Mouse (Mus musculus) embryonic facial prominence, embryonic 14.5 days (tissue): ENCODE data around the gene 4930524J08Rik. TPM values are rescaled to one million over a fixed set of nuclear protein-coding genes. Genes with fewer than 3 reads are reported as not detected.

Experiments
- ATAC-seq: fragments of 200-750 bp; cut with Nextera tagmentation; 2 replicates; pipeline ENCODE4 v1.8.0; 2017; ENCODE audit warnings: low read depth, moderate number of reproducible peaks, moderate TSS enrichment
- DNase-seq: peaks from one replicate; pipeline ENCODE4 v3.0.0-alpha.2; 2015; ENCODE audit warnings: low spot score
- H3K27ac ChIP-seq: fragments of 300-500 bp; sonication (generic); replicated peaks from 2 replicates; pipeline ENCODE4 v1.5.1; 2014; ENCODE audit warnings: low read depth, mild to moderate bottlenecking, low read length, moderate library complexity
- H3K27me3 ChIP-seq: fragments of 300-500 bp; sonication (generic); replicated peaks from 2 replicates; pipeline ENCODE4 v1.6.1; 2014; ENCODE audit warnings: low read length; ENCODE audit not compliant: control insufficient read depth, insufficient read depth
- H3K36me3 ChIP-seq: fragments of 300-500 bp; sonication (generic); 2 replicates; pipeline ENCODE4 v1.6.1; 2014; ENCODE audit warnings: low read length, mixed read lengths; ENCODE audit not compliant: control insufficient read depth, insufficient read depth
- H3K4me1 ChIP-seq: fragments of 300-500 bp; sonication (generic); 2 replicates; pipeline ENCODE4 v1.6.1; 2014; ENCODE audit warnings: antibody characterized with exemption, low read length; ENCODE audit not compliant: control insufficient read depth, insufficient read depth
- H3K4me2 ChIP-seq: fragments of 300-500 bp; sonication (generic); 2 replicates; pipeline ENCODE4 v1.6.1; 2014; ENCODE audit warnings: low read depth, mild to moderate bottlenecking, low read length, moderate library complexity, mixed read lengths
- H3K4me3 ChIP-seq: fragments of 300-500 bp; sonication (generic); 2 replicates; pipeline ENCODE4 v1.5.1; 2014; ENCODE audit warnings: low read depth, mild to moderate bottlenecking, low read length
- H3K9ac ChIP-seq: fragments of 300-500 bp; sonication (generic); 2 replicates; pipeline ENCODE4 v1.6.1; 2014; ENCODE audit warnings: low read depth, mild to moderate bottlenecking, low read length, moderate library complexity, mixed read lengths
- H3K9me3 ChIP-seq: fragments of 300-500 bp; sonication (generic); 2 replicates; pipeline ENCODE4 v1.6.1; 2016; ENCODE audit warnings: low read length; ENCODE audit not compliant: control insufficient read depth
- WGBS: fragments of 180-500 bp; shearing (Covaris S2); extraction: QIAGEN DNeasy Blood & Tissue Kit; methylation state at CpG from one replicate; pipeline ENCODE4 v1.1.7; 2014; 5-methylcytosine and 5-hydroxymethylcytosine counted together
- polyA plus RNA-seq: library from polyadenylated mRNA; unstranded; fragments of >200 nt; fragmentation: Nextera tagmentation; extraction: Ambion mirVana; gene quantifications from 2 replicates; pipeline ENCODE4 v1.2.1, GENCODE M21; 2014

4930524J08Rik gene
- 1.7 and 2.4 TPM in 2 replicates for polyA plus RNA-seq

GRCm38 (mm10) chr5:99978699-99979442 lies at the start of gene 4930524J08Rik, which contains the start of gene Hnrnpd:
Gene 4930524J08Rik, plus strand, starts transcription at chr5:99979061.
Gene Hnrnpd, minus strand, starts transcription at chr5:99978938.
- Histone ChIP-seq H3K27ac (peak within 1 kb of the TSS; percentile 100), H3K36me3 (peaks cover 8% of the 10 kb centered on the region; the same call in 1 of the 2 replicates), H3K9ac (peak within 1 kb of the TSS; percentile 99), H3K4me3 (peak within 1 kb of the TSS; percentile 99), H3K9me3 (0 out of 2 replicates have a peak, but pooled peaks cover 4% of the 10 kb centered on the region), H3K4me1 (peaks cover 23% of the 10 kb centered on the region), H3K4me2 (peak within 1 kb of the TSS; percentile 93), H3K27me3 (no peaks in the 10 kb centered on the region)
- WGBS: under 1% methylated on average over 65 of the region's 97 CpGs
- DNase-seq (peak; percentile 99), ATAC-seq (peak; percentile 97)

DNA sequence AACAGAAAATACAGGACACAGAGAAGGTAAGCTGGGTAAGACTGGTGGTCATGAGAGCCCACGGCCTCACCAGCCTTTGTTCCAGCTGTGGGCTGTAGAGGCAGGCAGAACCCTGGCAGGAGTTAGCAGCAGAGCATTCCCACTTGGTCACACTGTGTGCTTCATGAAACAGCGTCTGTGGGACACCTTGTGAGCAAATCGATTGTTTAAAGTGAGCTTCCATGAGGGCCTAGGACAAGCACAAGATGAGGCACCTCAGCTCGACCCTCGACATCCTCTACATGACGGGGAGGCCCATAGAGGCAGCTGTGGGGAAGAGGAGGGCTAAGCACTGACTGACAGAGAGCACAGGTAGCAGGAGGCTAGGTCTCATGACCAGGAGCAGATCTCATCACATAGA lies 47.0 kb upstream of the 4930524J08Rik start:
- Histone ChIP-seq H3K4me1 (no peaks in the 10 kb centered on the region), H3K4me2 (no peak overlapping the region), H3K27me3 (no peaks in the 10 kb centered on the region), H3K4me3 (no peak overlapping the region), H3K9me3 (no peaks in the 10 kb centered on the region), H3K27ac (no peak overlapping the region), H3K9ac (no peak overlapping the region), H3K36me3 (no peaks in the 10 kb centered on the region)
- no peak for DNase-seq
- WGBS: 79% methylated on average over 6 of the region's 6 CpGs
- ATAC-seq: no peak

DNA sequence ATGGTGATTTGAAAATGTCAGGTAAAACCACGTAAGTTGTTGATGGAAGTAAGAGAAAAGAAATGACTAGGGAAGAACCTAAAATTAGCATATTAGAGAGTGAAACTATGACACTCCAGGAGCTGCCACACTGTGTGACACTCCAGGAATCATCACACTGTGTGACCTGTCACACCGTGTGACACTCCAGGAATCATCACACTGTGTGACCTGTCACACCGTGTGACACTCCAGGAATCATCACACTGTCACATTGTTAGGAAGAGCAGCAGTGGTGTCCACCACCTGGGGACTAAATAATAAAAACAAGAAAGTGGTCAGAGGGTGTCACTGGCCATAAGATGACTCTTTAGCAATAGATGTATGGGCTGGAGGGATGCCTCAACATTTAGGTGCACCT lies 39.4 kb upstream of the 4930524J08Rik start:
- Histone ChIP-seq H3K36me3 (no peaks in the 10 kb centered on the region), H3K4me3 (no peak overlapping the region), H3K4me1 (no peaks in the 10 kb centered on the region), H3K27ac (no peak overlapping the region), H3K9me3 (peaks cover 7% of the 10 kb centered on the region; the same call in 1 of the 2 replicates), H3K27me3 (no peaks in the 10 kb centered on the region), H3K4me2 (no peak overlapping the region), H3K9ac (no peak overlapping the region)
- DNase-seq: no peak
- WGBS: 77% methylated on average over 3 of the region's 3 CpGs
- no peak for ATAC-seq

DNA sequence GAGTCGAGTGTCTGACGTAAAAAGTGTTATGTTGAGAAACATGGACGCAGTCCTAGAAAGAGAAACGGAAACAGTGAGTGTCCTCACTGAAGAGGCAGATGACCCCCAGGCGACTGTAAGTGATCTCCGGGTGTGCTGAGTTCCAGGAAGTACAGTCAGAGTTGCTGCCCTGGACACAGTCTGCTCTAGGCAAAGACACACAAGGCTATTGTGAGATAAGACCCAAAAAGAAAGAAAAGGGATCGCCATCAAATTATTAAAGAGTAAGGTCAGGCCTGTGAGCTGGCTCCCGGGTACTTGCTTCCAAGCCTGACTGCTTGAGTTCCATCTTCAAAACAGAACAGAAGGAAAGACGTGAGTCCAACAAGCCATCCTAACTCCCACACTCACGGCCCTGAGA lies 37.6 kb upstream of the 4930524J08Rik start:
- H3K27ac ChIP-seq: no peak overlapping the region
- no peaks in the 10 kb centered on the region for H3K4me1 ChIP-seq
- no peak overlapping the region for H3K4me2 ChIP-seq
- DNase-seq (no peak), ATAC-seq (no peak)
- no peaks in the 10 kb centered on the region; the same call in 1 of the 2 replicates for H3K36me3 ChIP-seq
- H3K9ac ChIP-seq: no peak overlapping the region
- 74% methylated on average over 10 of the region's 10 CpGs for WGBS
- H3K27me3 ChIP-seq: no peaks in the 10 kb centered on the region
- H3K9me3 ChIP-seq: peaks cover 14% of the 10 kb centered on the region; the same call in 1 of the 2 replicates
- H3K4me3 ChIP-seq: no peak overlapping the region

- H3K27me3 ChIP-seq: no peaks in the 10 kb centered on the region
- H3K36me3 ChIP-seq: no peaks in the 10 kb centered on the region; the same call in 1 of the 2 replicates
- H3K4me1 ChIP-seq: no peaks in the 10 kb centered on the region
- DNase-seq (no peak), ATAC-seq (no peak)
- no peak overlapping the region for H3K27ac ChIP-seq
- no peak overlapping the region for H3K4me3 ChIP-seq
- 57% methylated on average over 10 of the region's 10 CpGs for WGBS
- H3K9me3 ChIP-seq: peaks cover 14% of the 10 kb centered on the region; the same call in 1 of the 2 replicates
- H3K9ac ChIP-seq: no peak overlapping the region
- no peak overlapping the region for H3K4me2 ChIP-seq
Observed at GRCm38 (mm10) chr5:99941776-99942502, 36.9 kb upstream of the 4930524J08Rik start.

GRCm38 (mm10) chr5:99952513-99952912 lies 26.3 kb upstream of the 4930524J08Rik start:
- no peaks in the 10 kb centered on the region for H3K4me1 ChIP-seq
- H3K4me3 ChIP-seq: no peak overlapping the region
- H3K27me3 ChIP-seq: no peaks in the 10 kb centered on the region
- WGBS: 83% methylated on average over 5 of the region's 5 CpGs
- DNase-seq (no peak), ATAC-seq (no peak)
- no peak overlapping the region for H3K9ac ChIP-seq
- H3K36me3 ChIP-seq: peaks cover 4% of the 10 kb centered on the region; the same call in 1 of the 2 replicates
- H3K4me2 ChIP-seq: no peak overlapping the region
- no peaks in the 10 kb centered on the region for H3K9me3 ChIP-seq
- H3K27ac ChIP-seq: no peak overlapping the region

GRCm38 (mm10) chr5:99953883-99954282 lies 25.0 kb upstream of the 4930524J08Rik start:
- Histone ChIP-seq H3K27me3 (no peaks in the 10 kb centered on the region), H3K4me3 (no peak overlapping the region), H3K36me3 (peaks cover 8% of the 10 kb centered on the region), H3K4me1 (no peaks in the 10 kb centered on the region), H3K9me3 (no peaks in the 10 kb centered on the region), H3K9ac (no peak overlapping the region), H3K4me2 (no peak overlapping the region), H3K27ac (no peak overlapping the region)
- no peak for ATAC-seq
- no peak for DNase-seq
- 35% methylated on average over 1 of the region's 1 CpGs for WGBS

DNA sequence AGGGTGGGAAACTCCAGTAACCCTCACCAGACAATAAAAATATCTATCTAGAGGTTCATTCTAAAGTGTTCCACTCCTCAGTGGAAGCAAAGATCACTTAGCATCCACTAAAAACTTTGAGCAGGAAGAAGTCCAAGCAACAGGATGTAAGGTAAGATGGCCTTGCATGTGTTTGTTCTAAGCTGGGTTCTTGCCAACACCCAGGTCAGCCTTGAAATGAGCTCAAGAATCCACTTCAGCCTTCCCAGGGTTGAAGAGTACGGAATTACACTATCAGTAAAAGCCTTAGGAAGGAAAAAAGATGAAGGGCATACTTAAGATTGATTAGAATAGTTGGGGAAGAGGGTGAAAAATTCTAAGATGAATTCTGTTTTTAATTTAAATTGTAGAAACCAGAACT lies 20.2 kb upstream of the 4930524J08Rik start:
- H3K36me3 ChIP-seq: peaks cover 47% of the 10 kb centered on the region
- no peaks in the 10 kb centered on the region for H3K27me3 ChIP-seq
- no peak overlapping the region for H3K27ac ChIP-seq
- H3K4me2 ChIP-seq: no peak overlapping the region
- DNase-seq: no peak
- H3K9ac ChIP-seq: no peak overlapping the region
- no peak for ATAC-seq
- 81% methylated on average over 1 of the region's 1 CpGs for WGBS
- no peak overlapping the region for H3K4me3 ChIP-seq
- H3K4me1 ChIP-seq: no peaks in the 10 kb centered on the region
- H3K9me3 ChIP-seq: no peaks in the 10 kb centered on the region
